Mouse (Mus musculus) midbrain, embryonic 13.5 days (tissue): ENCODE data around the gene Sf3a3. TPM values are rescaled to one million over a fixed set of nuclear protein-coding genes. Genes with fewer than 3 reads are reported as not detected.
"Not testable (repeated sequence)": the region's sequence is repeated elsewhere in the genome, so short reads cannot be mapped to it uniquely, and the experiment has no call there.

Experiments
- ATAC-seq: fragments of 200-750 bp; cut with Nextera tagmentation; 2 replicates; pipeline ENCODE4 v1.8.0; 2017; ENCODE audit warnings: mild to moderate bottlenecking, moderate TSS enrichment, moderate library complexity
- H3K27ac ChIP-seq: fragments of 300-500 bp; sonication (generic); 2 replicates; pipeline ENCODE4 v1.5.1; 2015; ENCODE audit warnings: inconsistent platforms, mild to moderate bottlenecking, moderate library complexity
- H3K27me3 ChIP-seq: fragments of 300-500 bp; sonication (generic); 2 replicates; pipeline ENCODE4 v1.6.1; 2015; ENCODE audit warnings: mild to moderate bottlenecking, inconsistent platforms
- H3K36me3 ChIP-seq: fragments of 300-500 bp; sonication (generic); 2 replicates; pipeline ENCODE4 v1.6.1; 2015; ENCODE audit warnings: mild to moderate bottlenecking, inconsistent platforms
- H3K4me1 ChIP-seq: fragments of 300-500 bp; sonication (generic); replicated peaks from 2 replicates; pipeline ENCODE4 v1.6.1; 2015; ENCODE audit warnings: inconsistent platforms
- H3K4me2 ChIP-seq: fragments of 300-500 bp; sonication (generic); replicated peaks from 2 replicates; pipeline ENCODE4 v1.6.1; 2015; ENCODE audit warnings: moderate library complexity, mild to moderate bottlenecking, inconsistent platforms
- H3K4me3 ChIP-seq: fragments of 300-500 bp; sonication (generic); replicated peaks from 2 replicates; pipeline ENCODE4 v1.5.1; 2015; ENCODE audit warnings: mild to moderate bottlenecking, inconsistent platforms
- H3K9ac ChIP-seq: fragments of 300-500 bp; sonication (generic); replicated peaks from 2 replicates; pipeline ENCODE4 v1.6.1; 2015; ENCODE audit warnings: mild to moderate bottlenecking, inconsistent platforms
- H3K9me3 ChIP-seq: fragments of 300-500 bp; sonication (generic); 2 replicates; pipeline ENCODE4 v1.6.1; 2016; ENCODE audit warnings: mild to moderate bottlenecking, inconsistent platforms
- WGBS: fragments of 180-500 bp; shearing (Covaris S2); methylation state at CpG from one replicate; pipeline ENCODE4 v1.1.7; 2015; 5-methylcytosine and 5-hydroxymethylcytosine counted together
- polyA plus RNA-seq: library from polyadenylated mRNA; unstranded; fragments of >200 nt; fragmentation: Nextera tagmentation; extraction: Ambion mirVana; gene quantifications from 2 replicates; pipeline ENCODE4 v1.2.1, GENCODE M21; 2015

The Sf3a3 gene
- polyA plus RNA-seq, 1 experiment from 2014 or later, result 147 TPM

DNA sequence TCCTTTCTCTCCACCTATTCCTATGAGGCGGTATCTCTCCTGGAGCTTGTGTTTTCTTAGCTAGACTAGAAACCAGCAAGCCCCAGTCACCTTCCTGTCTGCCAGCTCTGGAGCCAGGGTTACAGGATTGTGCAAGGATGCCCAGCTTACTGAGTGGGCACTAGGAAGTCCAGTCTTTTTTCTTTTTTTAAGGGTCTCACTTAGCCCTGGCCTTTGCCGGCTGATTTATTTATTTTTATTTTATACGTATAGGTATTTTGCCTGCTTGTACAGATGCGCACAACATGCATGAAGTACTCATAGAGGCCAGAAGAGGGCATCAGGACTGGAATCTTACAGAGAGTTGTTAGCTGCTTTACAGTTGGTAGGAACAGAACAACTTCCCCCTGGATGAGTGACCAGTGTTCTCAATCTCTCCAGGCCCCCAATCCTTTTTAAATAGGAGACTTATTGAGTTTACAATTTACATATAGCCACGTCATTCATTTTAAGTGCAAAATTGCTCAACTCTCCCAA is 3.7 kb upstream of the Sf3a3 start:
- ATAC-seq, result no peak
- WGBS, result 11% methylated on average over 5 of the region's 5 CpGs
- H3K4me2 ChIP-seq, result no peak overlapping the region
- no peak overlapping the region for H3K4me3 ChIP-seq
- peaks cover 32% of the 10 kb centered on the region for H3K4me1 ChIP-seq
- peaks cover 3% of the 10 kb centered on the region for H3K36me3 ChIP-seq
- H3K27me3 ChIP-seq, result peaks cover 32% of the 10 kb centered on the region
- H3K9ac ChIP-seq, result no peak overlapping the region
- no peaks in the 10 kb centered on the region for H3K9me3 ChIP-seq
- H3K27ac ChIP-seq, result no peak overlapping the region

DNA sequence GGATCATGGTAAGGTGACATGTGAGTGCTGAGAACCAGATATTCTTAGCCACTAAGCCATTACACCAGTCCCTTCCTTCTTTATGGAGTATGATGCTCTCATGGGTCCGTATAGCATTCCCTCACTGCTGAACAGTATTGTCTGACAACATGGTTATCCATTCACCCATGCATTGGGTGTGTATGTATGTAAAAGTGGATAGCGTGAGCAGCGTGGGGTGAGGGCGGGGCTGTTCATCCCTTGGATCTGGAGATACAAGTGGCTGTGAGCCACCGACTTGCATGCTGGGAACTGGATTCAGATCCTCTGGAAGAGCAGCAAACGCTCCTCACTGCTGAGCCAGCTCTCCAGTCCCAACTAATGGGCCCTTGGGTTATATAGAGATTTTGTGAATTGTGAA is 2.0 kb upstream of the Sf3a3 start:
- WGBS, result 84% methylated on average over 6 of the region's 6 CpGs
- Histone ChIP-seq H3K4me2 (no peak overlapping the region), H3K36me3 (peaks cover 10% of the 10 kb centered on the region), H3K27me3 (peaks cover 26% of the 10 kb centered on the region), H3K9me3 (no peaks in the 10 kb centered on the region), H3K9ac (no peak overlapping the region), H3K27ac (no peak overlapping the region), H3K4me1 (peaks cover 37% of the 10 kb centered on the region), H3K4me3 (no peak overlapping the region)
- no peak for ATAC-seq

DNA sequence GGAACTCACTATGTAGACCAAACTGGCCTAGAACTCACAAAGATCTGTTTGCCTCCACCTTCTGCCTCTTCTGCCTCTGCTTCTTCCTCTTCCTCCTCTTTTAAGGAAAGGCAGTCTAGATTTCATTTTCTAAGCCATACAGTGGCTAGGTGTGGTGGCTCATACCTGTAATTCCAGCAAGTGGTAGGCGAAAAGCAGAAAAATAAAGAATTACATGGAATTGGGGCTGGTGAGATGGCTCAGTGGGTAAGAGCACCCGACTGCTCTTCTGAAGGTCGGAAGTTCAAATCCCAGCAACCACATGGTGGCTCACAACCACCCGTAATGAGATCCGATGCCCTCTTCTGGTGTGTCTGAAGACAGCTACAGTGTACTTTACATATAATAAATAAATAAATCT is 726 bp upstream of the Sf3a3 start:
- not testable (repeated sequence) for H3K27ac ChIP-seq, H3K4me3 ChIP-seq, H3K4me2 ChIP-seq, ATAC-seq, H3K9me3 ChIP-seq, H3K9ac ChIP-seq
- WGBS, result 75% methylated on average over 5 of the region's 5 CpGs
- Histone ChIP-seq H3K4me1 (peaks cover 32% of the 10 kb centered on the region), H3K36me3 (peaks cover 23% of the 10 kb centered on the region), H3K27me3 (peaks cover 19% of the 10 kb centered on the region)

DNA sequence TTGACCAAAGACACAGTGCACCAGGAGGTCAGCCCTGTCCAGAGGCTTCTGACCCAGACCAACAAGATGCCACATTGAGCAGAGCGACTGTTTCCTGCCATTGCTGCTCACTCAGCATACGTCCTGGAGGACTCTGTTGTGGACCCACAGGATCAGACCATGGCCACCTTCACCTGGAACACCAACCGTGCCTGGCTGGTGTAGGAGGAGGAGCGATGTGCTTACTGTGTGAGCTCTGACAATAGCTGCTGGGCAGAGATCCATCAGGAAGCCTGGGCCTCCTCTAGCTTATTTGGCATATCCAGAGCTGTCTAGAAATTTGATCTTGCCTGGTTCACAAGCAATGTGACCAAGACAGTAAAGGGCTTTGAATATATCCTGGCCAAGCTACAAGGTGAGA is 4.5 kb downstream of the Sf3a3 start:
- Histone ChIP-seq H3K4me3 (no peak overlapping the region), H3K4me2 (no peak overlapping the region), H3K4me1 (peaks cover 17% of the 10 kb centered on the region), H3K9ac (no peak overlapping the region), H3K27me3 (no peaks in the 10 kb centered on the region), H3K9me3 (no peaks in the 10 kb centered on the region), H3K27ac (no peak overlapping the region), H3K36me3 (peaks cover 75% of the 10 kb centered on the region)
- ATAC-seq, result no peak
- WGBS, result 95% methylated on average over 4 of the region's 4 CpGs

DNA sequence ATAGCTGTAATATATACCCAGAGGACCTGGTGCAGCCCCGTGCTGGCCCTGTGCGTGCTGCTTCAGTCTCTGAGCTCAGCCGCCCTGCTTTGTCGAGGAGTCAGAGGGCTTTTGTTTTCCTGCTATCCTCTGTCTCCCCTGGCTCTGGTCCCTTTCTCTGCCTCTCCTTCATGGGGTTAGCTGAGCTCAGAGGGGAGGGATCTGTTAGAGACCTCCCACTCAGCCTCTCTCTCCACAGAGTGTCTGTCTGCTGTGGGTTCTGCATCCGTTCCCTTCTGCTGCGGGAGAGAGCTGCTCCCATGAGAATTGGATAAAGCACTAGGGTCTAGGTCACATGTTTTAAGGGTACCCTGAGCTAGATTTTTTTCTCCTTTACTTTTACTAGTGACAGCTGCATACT is 11.5 kb downstream of the Sf3a3 start:
- H3K4me3 ChIP-seq, result no peak overlapping the region
- H3K4me1 ChIP-seq, result no peaks in the 10 kb centered on the region
- no peak for ATAC-seq
- H3K9ac ChIP-seq, result no peak overlapping the region
- H3K27ac ChIP-seq, result no peak overlapping the region
- H3K27me3 ChIP-seq, result no peaks in the 10 kb centered on the region
- whole genome bisulfite sequencing, result 82% methylated on average over 6 of the region's 6 CpGs
- H3K9me3 ChIP-seq, result no peaks in the 10 kb centered on the region
- H3K4me2 ChIP-seq, result no peak overlapping the region
- H3K36me3 ChIP-seq, result peaks cover 99% of the 10 kb centered on the region

DNA sequence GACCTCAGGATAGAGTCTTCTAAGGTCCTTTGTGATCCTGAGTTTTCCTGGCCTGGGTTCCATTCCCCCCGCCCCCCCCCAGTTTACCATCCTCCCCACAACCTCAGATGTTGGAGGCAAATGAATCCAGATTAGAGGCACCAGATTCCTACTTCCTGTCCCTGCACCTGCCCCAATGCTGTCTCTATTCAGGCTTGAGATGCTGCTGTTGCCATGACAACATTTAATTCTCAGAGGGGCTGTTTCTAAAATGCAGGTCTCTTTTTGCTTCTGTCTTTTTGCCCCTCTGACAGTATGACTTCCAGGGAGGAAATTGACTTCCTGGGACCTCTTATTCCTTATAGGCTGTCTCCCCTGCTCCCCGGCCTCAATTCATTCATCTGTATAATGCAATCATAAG is 22.4 kb downstream of the Sf3a3 start:
- Histone ChIP-seq H3K9me3 (no peaks in the 10 kb centered on the region), H3K27ac (0 out of 2 replicates have a peak overlapping the region, but pooled peaks have one; percentile 3), H3K27me3 (no peaks in the 10 kb centered on the region), H3K4me1 (peaks cover 18% of the 10 kb centered on the region), H3K4me2 (no peak overlapping the region), H3K4me3 (no peak overlapping the region), H3K9ac (no peak overlapping the region), H3K36me3 (peaks cover 19% of the 10 kb centered on the region)
- 39% methylated on average over 2 of the region's 2 CpGs for WGBS
- ATAC-seq, result no peak

DNA sequence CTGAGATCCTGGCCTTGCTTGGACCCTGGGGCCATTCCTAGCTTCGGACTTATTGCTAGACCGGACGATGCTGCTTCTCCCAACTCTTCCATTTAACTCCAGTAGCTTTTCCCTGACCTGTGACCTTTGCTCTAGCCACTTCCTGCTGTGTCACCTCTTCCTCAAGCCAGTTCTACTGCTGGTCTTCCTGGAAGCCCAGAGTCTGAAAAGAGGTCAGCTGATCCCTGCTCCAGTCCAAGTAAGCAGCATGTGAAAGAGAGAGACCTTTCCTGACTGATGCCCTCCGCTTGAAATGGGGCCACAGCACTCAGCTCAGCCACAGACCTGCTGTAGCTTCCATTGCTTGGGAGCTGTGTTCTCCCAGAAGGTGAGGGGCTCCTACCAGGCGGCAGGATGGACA is 22.9 kb downstream of the Sf3a3 start:
- no peak for ATAC-seq
- WGBS, result 74% methylated on average over 5 of the region's 5 CpGs

DNA sequence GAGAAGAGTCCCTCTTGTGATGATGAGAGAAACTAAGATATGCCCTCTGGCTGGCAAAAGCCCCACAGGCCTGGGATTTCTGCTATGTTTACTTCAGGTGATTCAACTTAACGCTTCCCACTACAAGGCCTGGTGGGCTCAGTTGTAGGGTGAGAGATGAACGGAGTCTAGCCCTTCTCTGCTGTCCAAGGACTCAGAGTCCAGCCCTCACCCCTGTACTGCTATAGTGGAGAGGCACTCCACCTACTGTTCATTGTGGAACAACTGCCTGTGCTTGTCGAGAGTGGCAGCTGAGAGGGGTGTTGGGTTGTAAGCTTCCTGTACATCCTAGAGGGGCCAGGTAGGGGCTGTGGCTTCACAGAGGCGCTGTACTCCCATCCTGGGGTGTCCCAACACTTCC is 23.4 kb downstream of the Sf3a3 start:
- ATAC-seq, result no peak
- Histone ChIP-seq H3K27me3 (no peaks in the 10 kb centered on the region), H3K4me2 (no peak overlapping the region), H3K27ac (no peak overlapping the region), H3K4me3 (no peak overlapping the region), H3K9ac (no peak overlapping the region), H3K9me3 (no peaks in the 10 kb centered on the region), H3K4me1 (peaks cover 27% of the 10 kb centered on the region), H3K36me3 (peaks cover 9% of the 10 kb centered on the region)
- 54% methylated on average over 4 of the region's 4 CpGs for WGBS

More for the DNA sequence above, 22.9 kb downstream of the Sf3a3 start:
- Histone ChIP-seq H3K27ac (0 out of 2 replicates have a peak overlapping the region, but pooled peaks have one; percentile 3), H3K27me3 (no peaks in the 10 kb centered on the region), H3K9ac (no peak overlapping the region), H3K9me3 (no peaks in the 10 kb centered on the region), H3K4me3 (no peak overlapping the region), H3K36me3 (peaks cover 14% of the 10 kb centered on the region), H3K4me2 (no peak overlapping the region), H3K4me1 (peaks cover 23% of the 10 kb centered on the region)

DNA sequence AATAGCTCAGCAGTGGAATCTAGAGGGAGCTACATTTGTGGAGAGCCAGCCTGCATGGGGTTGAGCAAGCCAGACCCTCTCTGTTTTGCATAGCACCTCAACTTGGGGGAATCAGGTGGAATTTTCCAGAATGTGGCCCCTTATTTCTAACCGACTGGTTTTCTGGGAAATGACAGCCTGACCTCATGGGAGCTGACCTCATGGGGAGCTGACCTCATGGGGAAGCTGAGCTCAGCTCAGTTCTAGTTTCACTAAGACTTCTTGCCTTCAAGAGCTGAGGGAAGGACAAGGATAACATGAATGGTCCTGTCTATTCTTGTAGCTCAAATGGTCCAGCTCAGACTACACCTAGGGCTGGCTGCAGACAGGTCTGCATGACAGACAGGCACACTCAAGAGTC is 24.2 kb downstream of the Sf3a3 start:
- Histone ChIP-seq H3K9ac (no peak overlapping the region), H3K36me3 (peaks cover 4% of the 10 kb centered on the region; the same call in 1 of the 2 replicates), H3K27ac (no peak overlapping the region), H3K4me3 (no peak overlapping the region), H3K4me2 (no peak overlapping the region), H3K27me3 (no peaks in the 10 kb centered on the region), H3K4me1 (peaks cover 27% of the 10 kb centered on the region), H3K9me3 (no peaks in the 10 kb centered on the region)
- no peak for ATAC-seq
- 82% methylated on average over 1 of the region's 1 CpGs for WGBS

DNA sequence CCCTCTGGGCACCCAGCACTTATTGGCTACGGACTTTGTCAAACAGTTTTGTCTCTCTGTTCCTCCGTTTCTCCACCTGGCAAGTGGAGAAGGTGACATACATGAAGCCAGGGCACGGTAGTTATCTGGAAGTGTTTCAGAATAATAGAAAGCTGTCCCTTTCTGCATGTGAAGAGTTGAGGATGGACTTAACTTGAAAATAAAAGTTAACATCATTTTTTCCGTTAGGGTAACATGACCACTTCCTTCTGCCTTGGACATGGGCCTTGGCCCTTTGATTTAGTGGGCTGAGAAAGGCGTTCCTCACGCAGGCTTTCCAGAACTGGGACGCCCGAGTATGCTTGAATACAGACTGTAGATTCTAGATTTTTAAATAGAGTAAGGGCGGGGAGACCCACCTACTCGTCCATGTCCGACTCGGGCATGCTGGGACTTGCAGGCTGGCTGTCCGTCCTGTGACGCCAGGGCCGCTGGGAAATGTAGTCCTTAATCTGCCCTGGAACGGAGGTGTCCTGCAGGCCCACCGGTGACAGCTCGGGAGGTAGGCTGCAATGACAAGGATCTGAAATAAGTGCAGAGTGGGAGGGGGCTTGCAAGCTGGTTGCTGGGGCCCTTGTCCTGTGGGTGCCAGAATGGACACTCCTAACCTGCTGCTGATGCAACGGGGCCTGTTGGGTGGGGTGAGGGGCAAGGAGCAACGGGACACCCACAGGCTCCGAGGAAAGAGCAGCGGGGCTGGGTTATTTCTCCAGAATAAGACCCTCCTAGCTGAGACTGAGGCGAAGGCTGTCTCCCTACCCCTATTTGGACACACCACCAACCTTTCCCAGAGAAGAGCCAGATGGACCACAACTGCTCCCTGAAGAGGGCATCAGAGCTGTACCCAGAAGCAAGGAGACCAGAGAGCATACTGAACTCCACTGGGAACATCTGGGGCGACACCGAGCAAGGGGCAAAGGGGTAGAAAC is 27.1 kb downstream of the Sf3a3 start, which contains the start of gene Inpp5b:
Gene Inpp5b (plus strand): TSS at position 475 of the 968 bp plus-strand sequence.
- Histone ChIP-seq H3K9ac (peak within 1 kb of the TSS; percentile 79), H3K27me3 (no peaks in the 10 kb centered on the region), H3K36me3 (peaks cover 22% of the 10 kb centered on the region), H3K4me1 (peaks cover 21% of the 10 kb centered on the region), H3K4me2 (peak within 1 kb of the TSS; percentile 72), H3K27ac (peak within 1 kb of the TSS; percentile 17; the same call in 1 of the 2 replicates), H3K4me3 (peak within 1 kb of the TSS; percentile 63), H3K9me3 (no peaks in the 10 kb centered on the region)
- 14% methylated on average over 25 of the region's 25 CpGs for WGBS
- ATAC-seq, result peak; percentile 94

DNA sequence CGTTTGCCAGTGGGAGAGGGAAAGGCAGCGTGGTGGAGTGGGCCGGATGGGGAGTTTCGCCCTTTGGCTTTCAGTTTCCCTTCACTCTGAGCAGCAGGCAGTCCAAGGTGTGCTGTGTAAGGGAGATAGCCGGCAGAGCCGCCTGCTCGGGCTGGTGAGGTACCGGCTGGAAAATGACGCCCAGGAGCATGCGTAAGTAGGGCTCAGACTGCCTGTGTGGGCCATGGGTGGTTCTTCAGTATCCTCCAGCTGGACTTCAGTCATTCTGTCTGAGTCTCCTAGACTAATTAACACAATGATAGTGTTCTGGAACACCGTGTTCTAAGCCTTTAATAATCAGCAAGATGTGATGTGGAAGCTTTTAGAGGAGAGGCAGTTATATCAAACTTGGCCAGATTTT is 28.3 kb downstream of the Sf3a3 start:
- 86% methylated on average over 11 of the region's 11 CpGs for WGBS
- Histone ChIP-seq H3K36me3 (peaks cover 27% of the 10 kb centered on the region), H3K27ac (no peak overlapping the region), H3K4me2 (no peak overlapping the region), H3K9me3 (no peaks in the 10 kb centered on the region), H3K9ac (peak overlapping the region; percentile 79; the same call in 1 of the 2 replicates), H3K4me1 (peaks cover 15% of the 10 kb centered on the region), H3K4me3 (no peak overlapping the region), H3K27me3 (no peaks in the 10 kb centered on the region)
- no peak for ATAC-seq

DNA sequence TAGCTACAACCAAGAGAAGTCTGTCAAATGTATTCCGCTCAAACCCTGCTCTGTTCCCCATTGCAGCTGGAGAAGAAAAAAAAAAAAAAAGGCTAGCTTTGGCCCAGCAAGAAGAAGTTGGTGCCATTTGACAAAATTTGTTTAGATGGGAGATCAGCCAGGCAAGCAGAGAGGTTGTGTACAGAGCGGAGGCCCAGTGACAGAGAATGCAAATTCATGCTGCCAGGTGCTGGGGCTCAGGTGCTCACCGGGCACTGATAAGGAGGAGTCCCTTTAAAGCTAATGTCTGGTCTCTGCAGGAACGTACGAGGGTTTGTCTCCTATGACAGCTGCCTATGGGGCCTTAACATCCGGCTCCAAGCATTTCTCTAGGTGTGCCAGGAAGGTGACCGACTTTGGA is 32.0 kb downstream of the Sf3a3 start:
- WGBS, result 82% methylated on average over 7 of the region's 7 CpGs
- Histone ChIP-seq H3K27me3 (peaks cover 10% of the 10 kb centered on the region; the same call in 1 of the 2 replicates), H3K4me3 (no peak overlapping the region), H3K9ac (no peak overlapping the region), H3K36me3 (peaks cover 32% of the 10 kb centered on the region), H3K27ac (no peak overlapping the region), H3K9me3 (no peaks in the 10 kb centered on the region), H3K4me2 (no peak overlapping the region), H3K4me1 (peaks cover 16% of the 10 kb centered on the region)
- no peak for ATAC-seq
